26 mouse cellular contexts compared by ENCODE assay signal in genomic region chr1:23261652-23262051, GRCm38 (mm10).
DNase-seq lines count a peak whose midpoint lies in the region; ATAC-seq and TF ChIP-seq lines count a peak whose summit lies in the region.
"Had no signal": no experiment of that assay in that cellular context is flagged by ENCODE, and none has a peak within 500 bp of the region (broad histone marks: within the 10 kb centered on the region; RNA-seq: fewer than 3 reads in every experiment).

No protein-coding gene starts in this region.

- peaks cover 26% of the 10 kb centered on the region for H3K4me1 ChIP-seq in kidney, adult 2 months (ENCODE audit: control insufficient read depth, insufficient read depth, low read length)
- H3K4me1 ChIP-seq in kidney, embryonic 16.5 days (ENCODE audit: insufficient read depth, low read length), result peaks cover 33% of the 10 kb centered on the region

- H3K27ac ChIP-seq in kidney, adult 2 months (ENCODE audit: insufficient read depth, low read depth, low read length), result peak overlapping the region; percentile 50; the same call in 1 of the 2 replicates
- no peak overlapping the region for H3K27ac ChIP-seq in kidney, embryonic 16.5 days (ENCODE audit: low read length)
- H3K27ac ChIP-seq: forebrain, embryonic 10.5 days; forebrain, embryonic 13.5 days; heart, embryonic 15.5 days; hindbrain, embryonic 10.5 days; hindbrain, embryonic 13.5 days had no signal

- no peaks in the 10 kb centered on the region; the same call in 1 of the 2 replicates for H3K36me3 ChIP-seq in kidney, adult 2 months (ENCODE audit: control insufficient read depth, insufficient read depth, low read length)
- no peaks in the 10 kb centered on the region for H3K36me3 ChIP-seq in kidney, embryonic 16.5 days (ENCODE audit: insufficient read depth, low read length)
- H3K36me3 ChIP-seq: heart, embryonic 15.5 days; hindbrain, embryonic 13.5 days had no signal

- TF ChIP-seq CTCF in kidney, adult 2 months (conservative IDR thresholded peaks at IDR 0.05; ENCODE audit: insufficient read depth, insufficient read length, low read depth, low read length), result no peak

- no peaks in the 10 kb centered on the region for H3K27me3 ChIP-seq in kidney, adult 2 months (replicated peaks; ENCODE audit: control insufficient read depth, insufficient read depth, low read length)
- H3K27me3 ChIP-seq in kidney, embryonic 16.5 days (ENCODE audit: insufficient read depth, low read length), result no peaks in the 10 kb centered on the region
- H3K27me3 ChIP-seq: CH12.LX; forebrain, embryonic 13.5 days; heart, embryonic 12.5 days; heart, embryonic 15.5 days; hindbrain, embryonic 13.5 days had no signal

- H3K9ac ChIP-seq in kidney, embryonic 16.5 days (replicated peaks; ENCODE audit: low read length), result no peak overlapping the region
- H3K9ac ChIP-seq: forebrain, embryonic 13.5 days; heart, embryonic 12.5 days; heart, embryonic 15.5 days; hindbrain, embryonic 13.5 days had no signal

- H3K4me3 ChIP-seq in kidney, adult 2 months (ENCODE audit: insufficient read depth, low read depth, low read length), result no peak overlapping the region
- H3K4me3 ChIP-seq in kidney, embryonic 16.5 days (ENCODE audit: low read length), result no peak overlapping the region
- H3K4me3 ChIP-seq: forebrain, embryonic 10.5 days; forebrain, embryonic 13.5 days; heart, embryonic 12.5 days; heart, embryonic 15.5 days; hindbrain, embryonic 10.5 days; hindbrain, embryonic 13.5 days had no signal

- H3K4me2 ChIP-seq in kidney, embryonic 16.5 days (replicated peaks; ENCODE audit: low read depth, low read length), result no peak overlapping the region
- H3K4me2 ChIP-seq: forebrain, embryonic 13.5 days; heart, embryonic 12.5 days; heart, embryonic 15.5 days; hindbrain, embryonic 13.5 days had no signal

- peak; percentile 74 for DNase-seq in kidney, adult 2 months
- DNase-seq in kidney, postnatal 10 days, result no peak
- no peak for DNase-seq in kidney, adult 18-20 months
- DNase-seq in kidney, postnatal 14 days, result peak; percentile 28
- no peak for DNase-seq in right cerebral cortex, postnatal 4 days
- DNase-seq: adrenal gland, postnatal 10 days; adrenal gland, postnatal 36 days; B cell, adult 2 months; cerebellum, adult 18-20 months; cerebellum, adult 9-10 months; cerebellum, postnatal 14 days; gastrocnemius, postnatal 14 days; heart, adult 18-20 months; heart, postnatal 10 days; heart, postnatal 36 days had no signal

- peak; percentile 65; the same call in 1 of the 2 replicates for ATAC-seq in kidney, embryonic 16.5 days (ENCODE audit: low FRiP score, low TSS enrichment)
- ATAC-seq: forebrain, embryonic 13.5 days; forebrain, embryonic 16.5 days; hindbrain, embryonic 16.5 days had no signal

- H3K9me3 ChIP-seq in kidney, embryonic 16.5 days (ENCODE audit: low read length), result no peaks in the 10 kb centered on the region
- H3K9me3 ChIP-seq: forebrain, embryonic 10.5 days; forebrain, embryonic 13.5 days; G1E; heart, embryonic 12.5 days; heart, embryonic 15.5 days; hindbrain, embryonic 10.5 days; hindbrain, embryonic 13.5 days had no signal

- WGBS in kidney, adult 2 months, result 27% methylated on average over 3 of the region's 3 CpGs
- 37% methylated on average over 3 of the region's 3 CpGs for WGBS in kidney, embryonic 16.5 days

- no peak for TF ChIP-seq POLR2A in kidney, adult 2 months (IDR thresholded peaks at IDR 0.05; ENCODE audit: low read depth, low read length)

Comparison
In these comparisons a context has a peak if more than half of its experiments do, and no peak if none do; other contexts are left out.
1. DNase-seq: peak in kidney, adult 2 months (single experiment) and kidney, postnatal 14 days (single experiment); none in kidney, postnatal 10 days (single experiment), kidney, adult 18-20 months (single experiment) and right cerebral cortex, postnatal 4 days (single experiment).